Mouse (Mus musculus): ENCODE data around the gene Tmem14c.

- no peak for TF ChIP-seq POLR2A (IDR thresholded peaks at IDR 0.05; ENCODE audit: insufficient read length, low read depth)
- no peak for TF ChIP-seq TCF3 (IDR thresholded peaks at IDR 0.05; ENCODE audit: insufficient read length, low read depth)
- no peak for TF ChIP-seq MAX (IDR thresholded peaks at IDR 0.05; ENCODE audit: low read depth)
- no peak for TF ChIP-seq TCF12 (IDR thresholded peaks at IDR 0.05; ENCODE audit: insufficient read depth, poor library complexity, severe bottlenecking)
- no peak for TF ChIP-seq REST (IDR thresholded peaks at IDR 0.05; ENCODE audit: insufficient read depth, insufficient read length)
- no peak for TF ChIP-seq POLR2AphosphoS2 (IDR thresholded peaks at IDR 0.05; ENCODE audit: insufficient read length, low read depth)
These were observed 5.5 kb downstream of the Tmem14c start for GRCm38 (mm10) chr13:41021607-41022006.

Data from myocyte (in vitro differentiated cells).